Mouse (Mus musculus): ENCODE data around the gene Tcf7. TPM values are rescaled to one million over a fixed set of nuclear protein-coding genes. Genes with fewer than 3 reads are reported as not detected.

The Tcf7 gene
- total and polyA plus RNA-seq, 3 experiments = not detected

DNA sequence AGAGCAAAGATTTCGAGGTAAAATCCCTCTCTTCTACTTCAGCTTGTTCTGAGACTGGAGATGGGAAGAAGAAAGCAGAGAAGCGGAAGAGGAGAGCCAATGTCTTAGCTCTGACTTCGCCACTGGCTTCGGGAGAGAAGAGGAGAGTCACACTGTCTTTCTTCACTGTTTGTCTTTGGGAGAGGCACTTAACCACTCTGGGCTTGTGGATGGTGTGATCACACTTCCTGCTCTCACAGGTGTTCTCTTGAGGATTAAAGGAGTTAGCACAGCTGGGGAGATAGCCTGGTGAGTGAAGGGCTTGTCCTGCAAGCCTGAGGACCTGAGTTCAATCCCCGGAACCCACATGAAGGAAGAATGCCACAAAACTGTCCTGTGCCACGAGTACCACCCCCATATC lies 10.1 kb upstream of the Tcf7 start:
- Histone ChIP-seq H3K9me3 (replicated peaks) (no peaks in the 10 kb centered on the region), H3K4me3 (ENCODE audit: low read depth, low read length) (no peak overlapping the region), H3K4me1 (ENCODE audit: insufficient read depth, low read depth, low read length) (no peaks in the 10 kb centered on the region), H3K36me3 (replicated peaks) (no peaks in the 10 kb centered on the region), H3K27me3 (ENCODE audit: insufficient read depth, low read length) (peaks cover 2% of the 10 kb centered on the region; the same call in 1 of the 2 replicates)
- TF ChIP-seq GATA2 (IDR thresholded peaks at IDR 0.05; ENCODE audit: borderline replicate concordance, low read depth, low read length) = no peak
- no peak for TF ChIP-seq POLR2AphosphoS5 (IDR thresholded peaks at IDR 0.05; ENCODE audit: insufficient replicate concordance, low read depth, low read length)
- no peak for TF ChIP-seq TAL1 (conservative IDR thresholded peaks at IDR 0.05; ENCODE audit: low read depth, low read length)
- no peak for ATAC-seq (ENCODE audit: extremely low read depth, insufficient number of reproducible peaks, low FRiP score, poor library complexity, severe bottlenecking)
- no peak for DNase-seq (ENCODE audit: low spot score)

GRCm38 (mm10) chr11:52292346-52292745 lies 9.5 kb upstream of the Tcf7 start:
- H3K9me3 ChIP-seq (replicated peaks) = no peaks in the 10 kb centered on the region
- peaks cover 2% of the 10 kb centered on the region; the same call in 1 of the 2 replicates for H3K27me3 ChIP-seq (ENCODE audit: insufficient read depth, low read length)
- no peak for DNase-seq (ENCODE audit: low spot score)
- no peak for ATAC-seq (ENCODE audit: extremely low read depth, insufficient number of reproducible peaks, low FRiP score, poor library complexity, severe bottlenecking)
- no peaks in the 10 kb centered on the region for H3K4me1 ChIP-seq (ENCODE audit: insufficient read depth, low read depth, low read length)
- H3K36me3 ChIP-seq (replicated peaks) = no peaks in the 10 kb centered on the region
- no peak overlapping the region for H3K4me3 ChIP-seq (ENCODE audit: low read depth, low read length)
- TF ChIP-seq TAL1 (conservative IDR thresholded peaks at IDR 0.05; ENCODE audit: low read depth, low read length) (no peak), GATA1 (IDR thresholded peaks at IDR 0.05; ENCODE audit: borderline replicate concordance, low read length) (no peak), POLR2AphosphoS5 (IDR thresholded peaks at IDR 0.05; ENCODE audit: insufficient replicate concordance, low read depth, low read length) (no peak), CTCF (IDR thresholded peaks at IDR 0.05; ENCODE audit: low read depth, low read length) (no peak), GATA2 (IDR thresholded peaks at IDR 0.05; ENCODE audit: borderline replicate concordance, low read depth, low read length) (no peak)

- H3K4me3 ChIP-seq (ENCODE audit: low read depth, low read length) = no peak overlapping the region
- ATAC-seq (ENCODE audit: extremely low read depth, insufficient number of reproducible peaks, low FRiP score, poor library complexity, severe bottlenecking) (no peak), DNase-seq (ENCODE audit: low spot score) (no peak)
- no peaks in the 10 kb centered on the region for H3K4me1 ChIP-seq (ENCODE audit: insufficient read depth, low read depth, low read length)
- TF ChIP-seq GATA2 (IDR thresholded peaks at IDR 0.05; ENCODE audit: borderline replicate concordance, low read depth, low read length) (no peak), CTCF (IDR thresholded peaks at IDR 0.05; ENCODE audit: low read depth, low read length) (no peak), POLR2AphosphoS5 (IDR thresholded peaks at IDR 0.05; ENCODE audit: insufficient replicate concordance, low read depth, low read length) (no peak), GATA1 (IDR thresholded peaks at IDR 0.05; ENCODE audit: borderline replicate concordance, low read length) (no peak), TAL1 (conservative IDR thresholded peaks at IDR 0.05; ENCODE audit: low read depth, low read length) (no peak)
- no peaks in the 10 kb centered on the region for H3K36me3 ChIP-seq (replicated peaks)
- H3K27me3 ChIP-seq (ENCODE audit: insufficient read depth, low read length) = peaks cover 22% of the 10 kb centered on the region; the same call in 1 of the 2 replicates
- no peaks in the 10 kb centered on the region for H3K9me3 ChIP-seq (replicated peaks)
Observed at GRCm38 (mm10) chr11:52286958-52287305, 4.1 kb upstream of the Tcf7 start.

DNA sequence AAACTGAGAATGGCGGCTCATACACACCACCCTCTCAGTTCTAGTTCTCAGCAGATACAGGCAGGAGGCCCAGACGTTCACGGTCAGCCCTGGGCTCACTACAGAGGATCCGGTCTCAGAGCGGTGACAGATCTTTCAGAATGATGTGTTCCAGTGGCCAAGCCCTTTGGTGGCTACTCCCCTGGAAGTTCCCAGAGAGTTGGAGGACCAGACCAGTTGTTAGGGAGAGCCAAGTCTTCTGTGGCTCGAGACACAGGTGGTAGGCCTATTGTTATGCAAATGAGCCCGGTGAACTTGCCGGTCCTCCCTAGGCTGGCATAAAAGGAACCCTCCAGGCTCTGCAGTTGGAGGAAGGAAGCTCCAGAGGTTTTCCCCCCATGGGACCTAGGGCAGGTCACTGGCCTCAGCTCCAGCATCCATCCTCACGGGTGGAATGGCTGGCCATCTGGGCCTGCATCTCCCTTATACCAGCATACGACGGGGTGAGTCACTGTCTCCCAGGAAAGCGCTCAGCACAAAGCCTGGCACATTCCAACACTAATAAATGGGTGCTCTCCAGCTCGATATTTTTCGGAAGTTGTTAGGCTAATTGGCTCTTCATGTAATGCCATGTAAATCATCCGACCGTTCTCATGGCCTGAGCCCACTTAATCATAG lies 3.6 kb upstream of the Tcf7 start:
- TF ChIP-seq POLR2AphosphoS5 (IDR thresholded peaks at IDR 0.05; ENCODE audit: insufficient replicate concordance, low read depth, low read length) (no peak), GATA1 (IDR thresholded peaks at IDR 0.05; ENCODE audit: borderline replicate concordance, low read length) (no peak), TAL1 (conservative IDR thresholded peaks at IDR 0.05; ENCODE audit: low read depth, low read length) (no peak), CTCF (IDR thresholded peaks at IDR 0.05; ENCODE audit: low read depth, low read length) (no peak), GATA2 (IDR thresholded peaks at IDR 0.05; ENCODE audit: borderline replicate concordance, low read depth, low read length) (no peak)
- H3K4me3 ChIP-seq (ENCODE audit: low read depth, low read length) = no peak overlapping the region

DNA sequence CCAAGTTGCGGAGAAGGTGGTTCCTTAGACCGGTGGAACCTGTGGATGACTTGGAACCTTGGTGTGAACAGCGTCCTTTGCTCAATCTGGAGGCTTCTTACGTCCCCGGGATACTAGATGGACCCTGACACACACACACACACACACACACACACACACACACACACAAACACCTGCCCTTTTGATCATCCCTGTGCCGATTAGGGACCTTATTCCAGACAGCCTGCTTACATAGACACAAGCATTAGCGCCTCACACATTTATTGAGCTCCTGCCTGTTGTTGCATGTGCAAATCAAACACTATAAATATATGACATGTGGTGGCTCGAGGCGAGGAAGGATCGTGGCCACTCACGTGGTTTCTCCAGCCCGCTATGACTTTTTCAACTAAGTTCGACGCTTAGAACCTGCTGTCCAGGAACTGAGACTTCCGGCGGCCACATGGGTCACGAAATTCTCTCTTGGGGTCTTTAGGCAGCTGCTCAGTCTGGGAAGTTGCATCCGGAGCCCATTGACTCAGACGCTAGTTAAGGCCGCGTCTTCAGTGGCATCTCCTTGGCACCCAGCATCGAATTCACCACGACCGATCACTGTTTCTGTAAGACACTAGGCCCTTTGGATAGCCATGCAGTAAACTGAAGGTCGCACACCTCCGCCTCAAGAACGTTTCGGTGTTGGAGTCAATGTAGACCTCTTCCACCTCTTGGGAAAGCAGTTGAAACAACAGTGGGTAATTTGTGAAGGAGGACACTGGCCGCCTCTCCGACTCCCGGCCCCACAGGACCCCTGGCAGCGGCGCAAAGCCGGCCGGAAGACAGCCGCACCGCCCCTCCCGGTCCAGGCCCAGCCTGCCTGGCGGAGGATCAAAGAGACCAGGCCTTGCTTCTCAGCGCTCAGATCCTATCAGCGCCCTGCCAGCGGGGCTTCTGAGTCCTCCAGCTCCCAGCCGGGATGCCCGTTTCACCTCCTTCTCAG lies 1.1 kb upstream of the Tcf7 start:
- Histone ChIP-seq H3K4me1 (ENCODE audit: insufficient read depth, low read depth, low read length) (no peaks in the 10 kb centered on the region), H3K4me3 (ENCODE audit: low read depth, low read length) (no peak overlapping the region), H3K27me3 (ENCODE audit: insufficient read depth, low read length) (peaks cover 46% of the 10 kb centered on the region; the same call in 1 of the 2 replicates), H3K9me3 (replicated peaks) (no peaks in the 10 kb centered on the region), H3K36me3 (replicated peaks) (no peaks in the 10 kb centered on the region)
- ATAC-seq (ENCODE audit: extremely low read depth, insufficient number of reproducible peaks, low FRiP score, poor library complexity, severe bottlenecking) (no peak), DNase-seq (ENCODE audit: low spot score) (no peak)
- TF ChIP-seq GATA1 (IDR thresholded peaks at IDR 0.05; ENCODE audit: borderline replicate concordance, low read length) (no peak), POLR2AphosphoS5 (IDR thresholded peaks at IDR 0.05; ENCODE audit: insufficient replicate concordance, low read depth, low read length) (no peak), CTCF (IDR thresholded peaks at IDR 0.05; ENCODE audit: low read depth, low read length) (no peak), TAL1 (conservative IDR thresholded peaks at IDR 0.05; ENCODE audit: low read depth, low read length) (no peak), GATA2 (IDR thresholded peaks at IDR 0.05; ENCODE audit: borderline replicate concordance, low read depth, low read length) (no peak)

More for the DNA sequence above, 3.6 kb upstream of the Tcf7 start:
- no peaks in the 10 kb centered on the region for H3K4me1 ChIP-seq (ENCODE audit: insufficient read depth, low read depth, low read length)
- ATAC-seq (ENCODE audit: extremely low read depth, insufficient number of reproducible peaks, low FRiP score, poor library complexity, severe bottlenecking) (no peak), DNase-seq (ENCODE audit: low spot score) (no peak)
- peaks cover 27% of the 10 kb centered on the region; the same call in 1 of the 2 replicates for H3K27me3 ChIP-seq (ENCODE audit: insufficient read depth, low read length)
- no peaks in the 10 kb centered on the region for H3K9me3 ChIP-seq (replicated peaks)
- no peaks in the 10 kb centered on the region for H3K36me3 ChIP-seq (replicated peaks)

DNA sequence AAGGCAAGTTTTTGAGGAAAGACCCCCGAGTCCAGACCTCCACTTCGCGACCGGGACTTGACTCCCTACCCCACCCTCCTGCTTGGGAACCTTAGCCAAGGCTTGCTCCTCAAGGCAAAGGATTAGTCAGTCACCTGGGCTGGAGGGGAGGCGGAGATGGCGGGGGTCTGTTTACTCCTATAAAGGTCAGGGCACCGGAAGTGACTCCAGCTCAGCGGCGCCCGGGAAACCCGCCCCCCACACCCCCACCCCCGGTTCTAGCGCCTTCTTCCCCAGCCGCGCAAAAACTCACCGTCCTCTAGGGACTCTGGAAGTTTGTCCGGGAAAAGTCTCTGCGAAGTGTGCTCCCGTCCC lies 417 bp downstream of the Tcf7 start:
- H3K4me3 ChIP-seq (ENCODE audit: low read depth, low read length) = no peak overlapping the region
- no peaks in the 10 kb centered on the region for H3K36me3 ChIP-seq (replicated peaks)
- H3K4me1 ChIP-seq (ENCODE audit: insufficient read depth, low read depth, low read length) = no peaks in the 10 kb centered on the region
- no peaks in the 10 kb centered on the region for H3K9me3 ChIP-seq (replicated peaks)
- TF ChIP-seq GATA2 (IDR thresholded peaks at IDR 0.05; ENCODE audit: borderline replicate concordance, low read depth, low read length) = no peak
- TF ChIP-seq POLR2AphosphoS5 (IDR thresholded peaks at IDR 0.05; ENCODE audit: insufficient replicate concordance, low read depth, low read length) = no peak
- no peak for TF ChIP-seq CTCF (IDR thresholded peaks at IDR 0.05; ENCODE audit: low read depth, low read length)
- TF ChIP-seq TAL1 (conservative IDR thresholded peaks at IDR 0.05; ENCODE audit: low read depth, low read length) = no peak
- no peak for TF ChIP-seq GATA1 (IDR thresholded peaks at IDR 0.05; ENCODE audit: borderline replicate concordance, low read length)
- peaks cover 48% of the 10 kb centered on the region; the same call in 1 of the 2 replicates for H3K27me3 ChIP-seq (ENCODE audit: insufficient read depth, low read length)
- ATAC-seq (ENCODE audit: extremely low read depth, insufficient number of reproducible peaks, low FRiP score, poor library complexity, severe bottlenecking) (no peak), DNase-seq (ENCODE audit: low spot score) (no peak)
